Mouse (Mus musculus) myocyte (in vitro differentiated cells): ENCODE results near the gene Zmat5. TPM values are rescaled to one million over a fixed set of nuclear protein-coding genes. Genes with fewer than 3 reads are reported as not detected.

Source experiments
- H3K27me3 ChIP-seq: one replicate; pipeline ENCODE4 v1.6.1; 2011; ENCODE audit not compliant: control insufficient read depth, insufficient read depth, insufficient read length
- H3K36me3 ChIP-seq: one replicate; pipeline ENCODE4 v1.6.1; 2011; ENCODE audit not compliant: control insufficient read depth, insufficient read depth
- H3K4me2 ChIP-seq: one replicate; pipeline ENCODE4 v1.6.1; 2011; ENCODE audit warnings: low read depth, control low read depth
- H3K4me3 ChIP-seq: one replicate; pipeline ENCODE4 v1.5.1; 2011; ENCODE audit warnings: mild to moderate bottlenecking, control low read depth, moderate library complexity
- H3K79me2 ChIP-seq: one replicate; pipeline ENCODE4 v1.6.1; 2011; ENCODE audit not compliant: control insufficient read depth, insufficient read depth
- H3ac ChIP-seq: one replicate; pipeline ENCODE4 v1.6.1; 2011; ENCODE audit not compliant: control insufficient read depth, insufficient read length
- CEBPB ChIP-seq: IDR thresholded peaks from 2 replicates; pipeline ENCODE4 v1.6.1; 2011; ENCODE audit warnings: mild to moderate bottlenecking, moderate library complexity; ENCODE audit not compliant: poor library complexity, insufficient read depth, severe bottlenecking
- E2F4 ChIP-seq: IDR thresholded peaks from one replicate; pipeline ENCODE4 v1.6.1; 2011; ENCODE audit warnings: mild to moderate bottlenecking, control low read depth, moderate library complexity; ENCODE audit not compliant: insufficient read depth
- MAX ChIP-seq: IDR thresholded peaks from one replicate; pipeline ENCODE4 v1.6.1; 2011; ENCODE audit warnings: low read depth, mild to moderate bottlenecking, control low read depth
- MYOD1 ChIP-seq, 3 experiments: IDR thresholded peaks; one replicate each; pipeline ENCODE4 v1.6.1; 2011; ENCODE audit warnings: control low read depth in 2 of 3, low read depth in 2 of 3, mild to moderate bottlenecking in 2 of 3, moderate library complexity in 1 of 3; ENCODE audit not compliant: insufficient read length in 2 of 3, control insufficient read depth in 1 of 3
- MYOG ChIP-seq, 3 experiments: IDR thresholded peaks; one replicate each; pipeline ENCODE4 v1.6.1; 2011; ENCODE audit warnings: control low read depth in 2 of 3, low read depth in 2 of 3, mild to moderate bottlenecking in 2 of 3; ENCODE audit not compliant: insufficient read length in 2 of 3, control insufficient read depth in 1 of 3, insufficient read depth in 1 of 3
- POLR2A ChIP-seq: IDR thresholded peaks from one replicate; pipeline ENCODE4 v1.6.1; 2011; ENCODE audit warnings: low read depth, mild to moderate bottlenecking, control low read depth, moderate library complexity; ENCODE audit not compliant: insufficient read length
- POLR2AphosphoS2 ChIP-seq: IDR thresholded peaks from one replicate; pipeline ENCODE4 v1.6.1; 2011; ENCODE audit warnings: low read depth, control low read depth; ENCODE audit not compliant: insufficient read length
- REST ChIP-seq: IDR thresholded peaks from one replicate; pipeline ENCODE4 v1.6.1; 2011; ENCODE audit warnings: mild to moderate bottlenecking, control low read depth, moderate library complexity; ENCODE audit not compliant: insufficient read depth, insufficient read length
- SRF ChIP-seq: IDR thresholded peaks from one replicate; pipeline ENCODE4 v1.6.1; 2011; ENCODE audit warnings: low read depth; ENCODE audit not compliant: control insufficient read depth, insufficient read length
- TCF12 ChIP-seq: IDR thresholded peaks from one replicate; pipeline ENCODE4 v1.6.1; 2011; ENCODE audit warnings: mild to moderate bottlenecking, control low read depth; ENCODE audit not compliant: poor library complexity, insufficient read depth, severe bottlenecking
- TCF3 ChIP-seq: IDR thresholded peaks from one replicate; pipeline ENCODE4 v1.6.1; 2011; ENCODE audit warnings: low read depth, control low read depth; ENCODE audit not compliant: insufficient read length
- USF1 ChIP-seq: IDR thresholded peaks from one replicate; pipeline ENCODE4 v1.6.1; 2011; ENCODE audit warnings: low read depth, mild to moderate bottlenecking, control low read depth, moderate library complexity
- polyA plus RNA-seq: library from polyadenylated mRNA; unstranded; fragments of >200 nt; fragmentation: generic; extraction: Trizol; gene quantifications from one replicate; pipeline ENCODE4 v1.2.1, GENCODE M21; 2012; ENCODE audit warnings: missing spikeins

The Zmat5 gene
- polyA plus RNA-seq, 1 experiment: 57.4 TPM

DNA sequence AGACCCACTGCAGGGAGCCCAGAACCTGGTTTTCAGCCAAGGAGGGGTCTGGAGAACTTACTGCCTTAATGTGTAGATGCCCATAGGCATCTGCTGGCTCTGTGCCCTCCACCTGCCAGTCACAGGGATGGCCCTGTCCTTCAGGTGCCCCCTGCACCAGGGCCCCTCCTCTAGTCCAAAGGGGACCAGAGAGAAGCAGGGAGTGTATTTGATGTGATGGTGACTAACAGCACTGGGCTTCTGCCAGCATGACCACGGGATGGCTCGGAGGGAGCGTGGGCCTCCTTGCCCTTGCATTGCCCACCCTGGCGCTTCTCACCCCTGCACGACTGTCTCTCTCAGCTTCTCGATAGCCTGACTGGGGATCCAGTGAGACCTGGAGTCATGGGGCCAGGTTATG, 40.2 kb downstream of the Zmat5 start:
- Histone ChIP-seq H3ac (no peak overlapping the region), H3K36me3 (no peaks in the 10 kb centered on the region), H3K27me3 (peaks cover 92% of the 10 kb centered on the region), H3K79me2 (no peaks in the 10 kb centered on the region), H3K4me3 (no peak overlapping the region), H3K4me2 (no peak overlapping the region)
- TF ChIP-seq TCF12 (no peak), MYOG (IDR thresholded peaks at IDR 0.05; ENCODE audit: control insufficient read depth in 1 of 3, insufficient read depth in 1 of 3, insufficient read length in 2 of 3, low read depth in 2 of 3) (no peak), CEBPB (no peak), MAX (no peak), POLR2AphosphoS2 (no peak), USF1 (no peak), SRF (no peak), E2F4 (no peak), REST (no peak)

DNA sequence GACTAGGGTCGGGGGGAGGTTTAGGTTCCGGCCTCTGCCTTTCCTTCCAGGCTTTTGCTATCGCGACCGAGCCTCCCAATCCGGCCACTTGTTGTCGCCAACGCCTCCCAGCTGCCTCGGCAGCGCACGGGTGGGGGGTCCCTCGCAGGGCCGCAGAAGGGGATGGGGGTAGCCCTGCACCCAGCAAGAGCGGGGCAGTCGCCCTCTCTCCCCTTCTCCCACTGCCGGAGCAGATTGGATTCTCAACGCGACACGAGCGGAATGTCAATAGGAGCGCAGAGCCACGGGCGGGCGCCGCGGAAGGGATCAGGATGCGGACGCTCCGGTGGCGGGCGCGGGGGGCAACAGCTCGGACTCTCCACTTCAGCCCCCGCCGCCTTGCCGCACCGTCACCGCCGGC, 41.5 kb downstream of the Zmat5 start:
- no peaks in the 10 kb centered on the region for H3K36me3 ChIP-seq
- no peak overlapping the region for H3K4me3 ChIP-seq
- peaks cover 83% of the 10 kb centered on the region for H3K27me3 ChIP-seq
- H3K4me2 ChIP-seq: no peak overlapping the region
- TF ChIP-seq POLR2A (no peak), TCF12 (no peak), USF1 (no peak), SRF (no peak), E2F4 (no peak), POLR2AphosphoS2 (no peak), REST (no peak), TCF3 (no peak), MYOD1 (IDR thresholded peaks at IDR 0.05; ENCODE audit: control insufficient read depth in 1 of 3, insufficient read length in 2 of 3, low read depth in 2 of 3) (no peak), MYOG (IDR thresholded peaks at IDR 0.05; ENCODE audit: control insufficient read depth in 1 of 3, insufficient read depth in 1 of 3, insufficient read length in 2 of 3, low read depth in 2 of 3) (no peak), CEBPB (no peak), MAX (no peak)
- no peak overlapping the region for H3ac ChIP-seq
- H3K79me2 ChIP-seq: no peaks in the 10 kb centered on the region

- no peak within 1 kb of the TSS for H3K4me3 ChIP-seq
- H3K4me2 ChIP-seq: no peak within 1 kb of the TSS
- TF ChIP-seq MYOG (IDR thresholded peaks at IDR 0.05; ENCODE audit: control insufficient read depth in 1 of 3, insufficient read depth in 1 of 3, insufficient read length in 2 of 3, low read depth in 2 of 3) (no peak), TCF12 (no peak), USF1 (no peak), E2F4 (no peak), TCF3 (no peak), MYOD1 (IDR thresholded peaks at IDR 0.05; ENCODE audit: control insufficient read depth in 1 of 3, insufficient read length in 2 of 3, low read depth in 2 of 3) (no peak), SRF (no peak), REST (no peak), POLR2A (no peak), CEBPB (no peak), POLR2AphosphoS2 (no peak), MAX (no peak)
These were observed 42.3 kb downstream of the Zmat5 start, which contains the start of gene Cabp7 for GRCm38 (mm10) chr11:4746733-4747132. Gene Cabp7 (minus strand): TSS chr11:4746778.

GRCm38 (mm10) chr11:4747285-4747684, 42.8 kb downstream of the Zmat5 start:
- TF ChIP-seq SRF (no peak), TCF3 (no peak), POLR2AphosphoS2 (no peak), MAX (no peak), MYOD1 (IDR thresholded peaks at IDR 0.05; ENCODE audit: control insufficient read depth in 1 of 3, insufficient read length in 2 of 3, low read depth in 2 of 3) (no peak), REST (no peak), CEBPB (no peak), E2F4 (no peak), TCF12 (no peak), MYOG (IDR thresholded peaks at IDR 0.05; ENCODE audit: control insufficient read depth in 1 of 3, insufficient read depth in 1 of 3, insufficient read length in 2 of 3, low read depth in 2 of 3) (no peak), USF1 (no peak), POLR2A (no peak)

More at GRCm38 (mm10) chr11:4746733-4747132, 42.3 kb downstream of the Zmat5 start, which contains the start of gene Cabp7:
- Histone ChIP-seq H3K36me3 (no peaks in the 10 kb centered on the region), H3ac (no peak within 1 kb of the TSS), H3K27me3 (peaks cover 77% of the 10 kb centered on the region), H3K79me2 (no peaks in the 10 kb centered on the region)

GRCm38 (mm10) chr11:4750263-4750662, 45.8 kb downstream of the Zmat5 start:
- Histone ChIP-seq H3ac (no peak overlapping the region), H3K4me3 (no peak overlapping the region), H3K27me3 (peaks cover 41% of the 10 kb centered on the region), H3K4me2 (no peak overlapping the region), H3K79me2 (no peaks in the 10 kb centered on the region), H3K36me3 (no peaks in the 10 kb centered on the region)
- TF ChIP-seq CEBPB: no peak
- peak; percentile 94 for TF ChIP-seq REST

More at GRCm38 (mm10) chr11:4747285-4747684, 42.8 kb downstream of the Zmat5 start:
- Histone ChIP-seq H3K4me2 (no peak overlapping the region), H3K79me2 (no peaks in the 10 kb centered on the region), H3ac (no peak overlapping the region), H3K4me3 (no peak overlapping the region), H3K36me3 (no peaks in the 10 kb centered on the region), H3K27me3 (peaks cover 71% of the 10 kb centered on the region)
